Mouse (Mus musculus): ENCODE measurements at regions not wholly inside any gene's neighbourhood (a gene's known extent, or its start where the extent isn't known, plus 50 kb on each side); places are given as distances from the start of the nearest gene placed in this dataset.

DNA sequence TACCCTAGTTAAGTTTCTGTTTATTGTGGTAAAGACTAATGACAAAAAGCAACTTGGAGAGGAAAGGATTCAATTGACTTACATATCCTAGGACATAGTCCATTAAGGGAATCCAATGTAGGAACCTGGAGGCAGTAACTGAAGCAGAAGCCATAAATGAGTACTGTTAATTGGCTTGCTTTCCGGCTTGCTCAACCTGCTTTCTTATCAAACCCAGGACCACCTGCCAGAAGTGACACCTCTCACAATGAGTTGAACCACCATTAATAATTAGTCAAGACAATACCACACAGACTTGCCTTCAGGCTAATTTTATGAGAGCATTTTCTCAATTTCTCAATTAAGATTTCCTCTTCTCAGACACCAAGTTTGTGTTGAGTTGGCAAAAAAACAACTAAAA, 148.8 kb downstream of the Ccser2 start:
- ATAC-seq (replicated peaks; ENCODE audit: poor library complexity, severe bottlenecking) = no peak

DNA sequence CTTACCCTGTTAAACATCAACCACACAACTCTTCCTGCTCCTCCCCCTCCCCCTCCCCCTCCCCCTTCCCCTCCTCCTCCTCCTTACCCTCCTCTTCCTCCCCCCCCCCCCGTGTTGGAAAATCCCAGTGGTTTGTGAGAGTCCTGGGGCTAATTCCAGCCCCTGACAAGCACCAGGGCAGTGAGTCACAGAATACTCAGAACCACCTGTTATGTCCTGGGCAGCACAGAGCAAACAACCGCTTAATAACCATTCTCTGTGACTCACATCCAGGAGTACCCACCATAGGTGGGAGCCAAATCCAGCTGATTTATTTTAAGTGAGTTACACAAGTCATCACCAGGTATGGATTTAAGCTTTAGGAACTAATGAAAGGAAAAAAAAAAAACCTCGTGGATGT, 166.2 kb downstream of the Ccser2 start:
- ATAC-seq (replicated peaks; ENCODE audit: poor library complexity, severe bottlenecking) = no peak

DNA sequence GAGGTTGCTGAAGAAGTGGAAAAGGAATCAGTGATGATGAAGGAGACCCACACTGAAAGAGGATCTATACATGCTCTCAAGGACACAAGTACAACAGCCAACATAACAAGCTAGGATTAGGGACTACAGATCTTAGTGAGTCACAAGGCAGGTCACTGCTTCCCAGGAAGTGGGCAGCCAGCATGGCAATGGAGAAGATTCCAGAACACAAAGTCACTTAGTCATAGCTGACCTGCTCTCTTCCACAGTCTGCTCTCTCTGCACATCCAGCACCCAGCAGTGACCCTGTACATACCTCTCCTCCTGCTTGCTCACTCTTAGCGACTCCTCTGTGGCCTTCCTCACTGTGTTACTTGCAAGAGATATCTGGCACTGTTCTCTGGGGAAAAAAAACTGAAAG, 168.8 kb downstream of the Ccser2 start:
- no peak for ATAC-seq (replicated peaks; ENCODE audit: poor library complexity, severe bottlenecking)

- ATAC-seq (replicated peaks; ENCODE audit: poor library complexity, severe bottlenecking) = no peak
Measured at GRCm38 (mm10) chr14:36781882-36782281, 186.7 kb downstream of the Ccser2 start.

DNA sequence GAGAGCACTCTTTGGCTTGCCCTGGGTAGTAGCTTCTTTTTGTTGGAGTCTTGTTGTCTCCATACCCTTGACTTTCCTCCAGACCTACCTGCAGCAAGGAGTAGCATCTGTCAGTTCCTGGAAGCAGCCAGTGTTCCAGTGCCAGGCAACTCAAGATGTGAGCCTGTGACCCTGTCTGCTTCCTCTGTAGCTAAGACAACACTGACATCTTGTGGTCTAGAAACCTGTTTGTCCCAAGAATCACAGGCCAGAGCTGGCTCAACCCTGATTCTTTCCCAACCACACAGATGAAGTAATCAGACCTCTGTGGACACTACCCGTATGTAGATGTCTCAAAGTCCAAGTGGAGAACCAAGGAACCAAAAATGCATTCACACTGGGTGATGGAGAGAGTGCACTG, 189.6 kb downstream of the Ccser2 start:
- ATAC-seq (replicated peaks; ENCODE audit: poor library complexity, severe bottlenecking) = no peak

DNA sequence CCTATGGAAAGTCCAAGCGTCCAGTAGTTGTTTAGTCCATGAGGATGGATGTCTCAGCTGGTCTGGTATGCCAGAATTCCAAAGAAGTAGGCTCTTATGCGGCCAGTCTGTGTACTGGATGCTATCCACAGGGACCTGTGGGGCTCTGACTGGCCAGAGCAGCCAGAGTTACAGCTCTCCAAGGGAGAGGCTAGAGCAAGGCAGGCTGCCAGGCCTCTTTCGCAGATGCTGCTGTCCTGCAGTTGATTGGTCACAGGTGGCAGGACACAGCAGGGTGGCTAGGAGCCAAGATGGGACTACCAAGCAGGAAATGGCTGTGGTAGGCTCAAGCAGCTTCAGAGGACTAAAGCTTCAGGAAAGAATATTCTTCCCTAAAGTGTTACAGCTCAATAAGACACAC, 194.2 kb downstream of the Ccser2 start:
- no peak for ATAC-seq (replicated peaks; ENCODE audit: poor library complexity, severe bottlenecking)

DNA sequence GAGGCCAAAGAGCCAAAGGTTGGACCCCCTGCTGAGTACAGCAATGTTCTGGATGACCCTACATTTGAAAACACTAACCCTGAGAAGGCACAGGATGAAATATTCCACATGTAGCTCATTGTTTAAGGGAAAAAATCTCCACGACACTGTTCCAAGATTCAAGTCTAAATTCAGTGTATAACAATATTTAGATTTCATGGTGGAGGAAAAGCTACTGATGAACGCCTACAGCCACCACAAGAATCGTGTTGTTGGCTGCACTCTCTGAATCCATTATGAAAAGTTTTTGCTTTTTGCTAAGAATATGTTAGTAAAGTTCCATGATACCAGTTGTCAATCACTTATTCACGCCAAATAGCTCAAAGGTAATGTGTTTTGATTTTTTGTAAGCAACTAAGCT, 204.2 kb downstream of the Ccser2 start:
- ATAC-seq (replicated peaks; ENCODE audit: poor library complexity, severe bottlenecking) = no peak

DNA sequence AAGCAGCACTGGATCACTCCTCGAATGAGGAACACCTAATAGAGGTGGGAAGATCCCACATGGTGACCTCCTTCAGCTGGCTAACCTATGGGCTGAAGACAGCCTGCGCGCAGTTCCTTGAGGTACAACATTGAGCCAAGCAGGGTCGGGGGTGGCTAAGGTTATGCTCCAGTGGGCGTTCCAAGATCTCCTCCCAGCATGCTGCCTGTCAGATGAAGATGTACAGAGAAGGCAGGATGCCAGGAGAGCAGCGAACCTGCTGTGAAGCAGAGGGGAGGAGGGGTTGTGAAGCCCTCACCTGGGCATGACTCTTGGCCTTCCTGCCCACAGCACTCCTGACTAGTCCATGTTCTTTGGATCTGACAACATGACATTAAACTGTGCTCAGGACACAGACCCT, 212.5 kb downstream of the Ccser2 start:
- no peak for ATAC-seq (replicated peaks; ENCODE audit: poor library complexity, severe bottlenecking)

DNA sequence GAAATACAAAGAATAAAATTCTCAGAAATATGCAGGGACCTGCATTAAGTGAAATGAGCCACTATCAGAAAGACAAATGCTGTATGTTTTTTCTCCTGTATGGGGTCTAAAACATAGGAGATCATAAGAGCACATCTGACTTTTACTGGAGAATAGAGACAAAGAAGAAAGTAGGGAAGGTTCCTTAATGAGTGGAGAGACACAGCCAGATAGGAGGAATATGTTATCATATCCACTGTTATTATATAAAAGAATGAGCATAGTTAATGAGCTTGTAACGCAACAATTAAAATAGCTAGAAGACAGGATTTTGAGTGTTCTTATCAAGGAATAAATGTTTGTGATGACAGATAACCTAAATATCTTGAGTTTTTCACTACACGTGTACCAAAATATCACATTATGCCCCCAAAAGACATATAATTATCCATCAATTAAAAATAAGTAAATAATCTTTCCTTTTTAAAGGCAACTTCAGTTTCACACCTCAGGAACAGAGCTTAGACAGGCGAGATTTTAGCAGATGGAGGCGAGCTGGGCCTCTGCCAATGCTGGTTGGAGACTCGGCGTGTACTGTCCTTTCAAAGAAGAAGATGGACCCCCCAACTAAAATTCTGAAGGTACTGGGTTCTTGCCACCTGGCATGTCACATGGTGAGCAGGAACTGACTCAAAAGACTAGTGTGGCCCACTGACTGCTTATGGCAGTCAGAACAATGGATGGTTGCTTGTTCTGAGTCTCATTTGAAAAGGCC, 220.3 kb downstream of the Ccser2 start:
- ATAC-seq (replicated peaks; ENCODE audit: poor library complexity, severe bottlenecking) = no peak

DNA sequence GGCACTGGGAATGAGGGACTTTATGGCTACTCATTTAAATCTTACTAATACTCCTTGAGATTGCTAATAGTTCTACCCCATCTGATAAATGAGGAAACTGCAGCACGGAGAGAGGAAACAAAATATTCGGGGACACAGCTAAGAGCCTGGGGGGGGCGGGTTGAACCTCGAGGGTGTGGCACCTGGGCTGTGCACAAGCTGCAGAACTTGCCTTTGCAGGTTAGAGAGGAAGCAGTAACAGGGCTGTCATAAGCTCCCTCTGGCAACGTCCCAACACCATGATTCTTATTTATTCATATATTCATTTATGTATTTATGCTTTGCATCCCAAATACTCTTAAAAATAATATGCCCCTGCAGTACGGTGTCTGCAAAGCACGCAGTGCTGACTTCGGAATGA, 237.5 kb downstream of the Ccser2 start:
- ATAC-seq (replicated peaks; ENCODE audit: poor library complexity, severe bottlenecking) = no peak

- ATAC-seq (replicated peaks; ENCODE audit: poor library complexity, severe bottlenecking) = no peak
Measured at GRCm38 (mm10) chr14:36726092-36726491, 242.5 kb downstream of the Ccser2 start.

- ATAC-seq (replicated peaks; ENCODE audit: poor library complexity, severe bottlenecking) = no peak
Measured at GRCm38 (mm10) chr14:36715684-36716083, 252.9 kb downstream of the Ccser2 start.

GRCm38 (mm10) chr14:36696993-36697392, 271.6 kb downstream of the Ccser2 start:
- ATAC-seq (replicated peaks; ENCODE audit: poor library complexity, severe bottlenecking) = no peak

GRCm38 (mm10) chr14:36691958-36692357, 276.6 kb downstream of the Ccser2 start:
- no peak for ATAC-seq (replicated peaks; ENCODE audit: poor library complexity, severe bottlenecking)

DNA sequence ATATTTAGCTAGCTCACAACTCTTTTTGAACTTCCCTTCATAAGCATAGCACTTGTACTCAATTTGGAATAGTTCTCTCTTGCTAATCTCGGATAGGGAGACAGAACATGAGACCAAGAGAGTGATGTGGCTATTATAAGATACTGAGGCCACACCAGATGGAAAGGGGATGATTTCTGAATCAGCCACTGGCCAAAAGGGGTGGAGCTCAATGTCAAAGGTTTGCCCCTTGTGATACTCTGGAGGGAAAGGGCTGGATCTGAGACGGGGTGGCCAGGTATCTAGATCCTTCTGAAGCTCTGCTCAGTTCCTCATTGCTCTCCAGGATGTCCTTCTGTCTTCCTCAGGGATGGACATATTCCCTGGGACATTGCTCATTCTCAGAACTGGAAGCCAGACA, 277.6 kb downstream of the Ccser2 start:
- ATAC-seq (replicated peaks; ENCODE audit: poor library complexity, severe bottlenecking) = no peak

GRCm38 (mm10) chr14:36658678-36659263, 309.8 kb downstream of the Ccser2 start:
- no peak for ATAC-seq (replicated peaks; ENCODE audit: poor library complexity, severe bottlenecking)

GRCm38 (mm10) chr14:36658193-36658592, 310.4 kb downstream of the Ccser2 start:
- no peak for ATAC-seq (replicated peaks; ENCODE audit: poor library complexity, severe bottlenecking)

- ATAC-seq (replicated peaks; ENCODE audit: poor library complexity, severe bottlenecking) = no peak
Measured at GRCm38 (mm10) chr14:36652982-36653557, 315.5 kb downstream of the Ccser2 start.

GRCm38 (mm10) chr14:36651053-36651735, 317.4 kb downstream of the Ccser2 start:
- ATAC-seq (replicated peaks; ENCODE audit: poor library complexity, severe bottlenecking) = no peak

GRCm38 (mm10) chr14:36646649-36647048, 321.9 kb downstream of the Ccser2 start:
- ATAC-seq (replicated peaks; ENCODE audit: poor library complexity, severe bottlenecking) = no peak

DNA sequence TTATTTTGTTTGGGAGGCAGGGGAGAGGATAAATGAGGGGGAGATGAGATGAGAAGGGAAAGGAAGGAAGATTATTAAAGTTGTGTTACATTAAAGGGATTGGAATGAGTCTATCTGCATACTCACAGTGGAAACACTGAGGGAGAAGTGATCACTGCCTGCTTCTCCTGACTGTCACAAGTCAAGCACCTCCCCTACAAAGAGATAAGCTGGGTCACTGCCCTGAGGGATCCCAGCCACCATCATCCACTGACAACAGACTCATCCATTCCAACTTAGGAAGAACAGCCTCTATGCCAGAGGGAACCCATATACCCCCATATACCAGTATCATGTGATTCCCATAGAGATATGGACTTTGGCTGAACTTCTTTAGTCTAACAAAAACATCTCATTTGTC, 322.3 kb downstream of the Ccser2 start:
- no peak for ATAC-seq (replicated peaks; ENCODE audit: poor library complexity, severe bottlenecking)

All from granulocyte monocyte progenitor cell, adult 5-6 weeks (primary cell).